Mouse (Mus musculus): ENCODE data around the gene Lamb3.

The Lamb3 gene

DNA sequence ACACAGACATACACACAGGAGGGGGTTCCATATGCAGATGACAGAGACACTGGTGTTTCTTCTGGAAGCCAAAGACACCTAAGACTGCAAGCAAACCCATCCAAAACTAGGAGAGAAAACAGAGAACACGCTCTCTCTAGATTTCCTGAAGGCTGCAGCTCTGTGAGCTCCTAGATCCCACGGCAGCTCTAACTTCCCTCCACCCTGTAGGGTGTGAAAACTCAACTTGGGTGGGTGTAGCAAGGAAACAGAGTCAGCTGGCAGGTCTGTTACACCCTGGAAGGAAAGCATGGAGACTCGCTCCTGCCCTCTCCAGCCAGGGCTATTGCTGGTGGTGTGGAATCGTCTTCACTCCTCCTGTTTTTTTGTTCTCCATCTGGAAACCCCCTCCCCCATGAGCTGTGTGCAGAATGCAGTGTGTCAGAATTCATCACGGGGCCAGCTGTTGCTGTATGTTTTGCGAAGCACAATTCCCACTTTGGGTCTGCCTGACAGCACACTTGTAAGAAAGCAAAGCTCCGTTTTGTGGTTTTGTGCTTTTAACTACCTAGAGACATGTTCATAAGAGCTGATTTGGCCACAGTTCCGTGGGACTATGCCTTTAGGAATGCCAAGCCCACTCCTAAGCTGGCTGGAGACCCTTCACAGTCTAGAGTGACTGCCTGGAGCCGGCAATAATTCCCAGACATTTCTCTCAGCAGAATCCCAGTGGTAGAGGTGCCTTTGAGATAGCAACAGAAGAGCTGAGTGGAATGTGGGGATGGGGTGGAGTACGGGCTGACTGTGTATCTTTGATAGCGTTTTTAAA is 174.3 kb downstream of the Lamb3 start:
- no peak for DNase-seq (ENCODE audit: low read depth, low spot score)

DNA sequence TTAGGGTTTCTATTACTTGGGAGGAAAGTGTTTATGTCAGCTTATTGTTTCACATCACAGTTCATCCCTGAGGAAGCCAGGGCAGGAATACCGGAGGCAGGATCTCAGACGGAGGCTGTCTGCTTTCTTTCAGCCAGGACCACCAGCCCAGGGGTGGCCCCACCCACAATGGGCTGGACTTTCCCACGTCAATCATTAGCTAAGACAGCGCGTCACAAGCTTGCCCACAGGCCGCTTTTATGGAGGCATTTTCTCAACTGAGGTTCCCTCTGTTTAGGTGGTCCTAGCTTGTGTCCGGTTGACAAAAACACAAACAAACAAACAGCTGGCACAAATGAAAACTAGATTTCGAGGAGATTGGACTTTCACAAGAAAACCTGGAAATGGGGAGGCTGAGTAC is 174.9 kb downstream of the Lamb3 start:
- peak; percentile 56 for DNase-seq (ENCODE audit: low read depth, low spot score)

- peak; percentile 72 for DNase-seq (ENCODE audit: low read depth, low spot score)
Observed at GRCm38 (mm10) chr1:193382841-193383462, 175.5 kb downstream of the Lamb3 start.

- peak; percentile 76 for DNase-seq (ENCODE audit: low read depth, low spot score)
Observed at GRCm38 (mm10) chr1:193386136-193386535, 178.6 kb downstream of the Lamb3 start.

DNA sequence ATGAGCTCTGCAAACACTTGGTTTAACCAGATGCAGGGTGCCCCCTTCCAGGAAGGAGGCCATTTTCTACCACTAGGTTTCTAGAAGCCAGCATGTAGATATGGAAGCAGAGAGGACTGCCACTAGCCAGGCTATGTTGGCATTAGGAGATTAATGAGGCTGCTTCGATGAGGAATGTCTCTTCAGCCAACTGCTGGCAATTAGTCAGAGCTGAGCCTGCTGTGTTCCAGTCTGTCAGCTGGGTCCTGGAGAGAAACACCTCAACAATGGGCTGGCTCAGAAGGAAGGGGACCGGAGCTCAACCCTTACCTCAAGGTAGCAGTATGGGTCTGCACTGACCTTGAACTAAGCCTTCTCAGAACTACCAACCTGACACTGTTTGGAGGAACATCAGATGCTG is 179.7 kb downstream of the Lamb3 start:
- no peak for DNase-seq (ENCODE audit: low read depth, low spot score)

- DNase-seq (ENCODE audit: low read depth, low spot score) = no peak
Observed at GRCm38 (mm10) chr1:193389505-193389904, 182.0 kb downstream of the Lamb3 start.

GRCm38 (mm10) chr1:193390004-193390403 is 182.5 kb downstream of the Lamb3 start:
- DNase-seq (ENCODE audit: low read depth, low spot score) = no peak

GRCm38 (mm10) chr1:193392266-193392665 is 184.8 kb downstream of the Lamb3 start:
- DNase-seq (ENCODE audit: low read depth, low spot score) = no peak
